Mouse (Mus musculus) cerebellum, adult 8-10 months (tissue): ENCODE measurements around the gene Zbtb20.

ENCODE experiments used
- DNase-seq: peaks from one replicate; pipeline ENCODE4 v3.0.0; 2022

Zbtb20 gene

DNA sequence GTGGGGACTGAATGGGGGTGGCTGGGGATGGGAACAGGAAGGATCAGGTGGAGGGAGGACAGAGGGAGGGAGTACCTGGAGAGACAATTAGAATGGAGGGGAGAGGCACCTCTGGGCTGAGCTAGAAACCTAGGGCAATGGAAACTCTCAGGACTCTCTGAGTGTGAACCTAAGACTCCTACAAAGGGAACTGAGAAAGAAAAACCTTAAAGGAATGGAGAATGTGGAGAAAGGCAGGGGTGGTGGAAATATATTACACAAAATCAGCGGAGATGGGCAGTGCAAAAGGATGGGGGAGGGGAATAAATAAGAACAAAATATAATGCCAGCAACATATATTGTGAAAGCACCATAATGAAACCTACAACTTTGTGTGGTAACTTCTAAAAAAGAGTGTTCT, 796.3 kb downstream of the Zbtb20 start:
- no peak for DNase-seq

DNA sequence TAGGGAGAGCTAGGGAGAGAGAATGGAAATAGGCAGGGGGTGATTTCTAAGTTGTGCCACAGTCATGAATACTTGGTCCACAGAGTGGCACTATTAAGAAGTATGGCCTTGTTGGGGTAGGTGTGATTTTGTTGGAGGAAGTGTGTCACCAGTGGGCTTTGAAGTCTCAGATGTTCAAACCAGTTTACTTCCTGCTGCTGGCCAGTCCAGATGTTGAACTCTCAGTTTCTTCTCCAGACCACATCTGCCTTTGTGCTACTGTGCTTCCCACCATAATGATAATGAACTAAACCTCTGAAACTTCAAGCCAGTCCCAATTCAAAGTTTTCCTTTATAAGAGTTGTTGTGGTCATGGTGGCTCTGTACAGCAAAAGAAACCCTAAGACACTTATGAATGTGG, 797.0 kb downstream of the Zbtb20 start:
- no peak for DNase-seq

DNA sequence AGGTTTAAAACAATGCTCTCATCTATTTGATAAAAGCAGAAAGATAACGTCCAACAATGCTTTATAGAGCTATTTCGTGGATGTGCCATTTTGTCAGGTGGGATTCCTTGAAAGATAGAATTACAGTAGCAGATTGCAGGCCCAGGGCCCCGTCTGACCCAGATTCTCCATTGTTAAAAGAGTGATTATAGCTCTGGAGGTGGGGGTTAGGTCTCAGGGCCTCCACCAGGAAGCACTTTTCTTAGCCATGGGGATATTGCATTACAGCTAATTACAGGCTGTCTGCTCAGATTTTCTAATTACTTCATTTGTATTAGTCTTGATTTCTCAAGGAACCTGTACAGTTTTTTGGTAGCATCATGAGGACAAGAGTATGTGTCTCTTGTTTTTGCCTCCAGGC, 798.7 kb downstream of the Zbtb20 start:
- DNase-seq: no peak

DNA sequence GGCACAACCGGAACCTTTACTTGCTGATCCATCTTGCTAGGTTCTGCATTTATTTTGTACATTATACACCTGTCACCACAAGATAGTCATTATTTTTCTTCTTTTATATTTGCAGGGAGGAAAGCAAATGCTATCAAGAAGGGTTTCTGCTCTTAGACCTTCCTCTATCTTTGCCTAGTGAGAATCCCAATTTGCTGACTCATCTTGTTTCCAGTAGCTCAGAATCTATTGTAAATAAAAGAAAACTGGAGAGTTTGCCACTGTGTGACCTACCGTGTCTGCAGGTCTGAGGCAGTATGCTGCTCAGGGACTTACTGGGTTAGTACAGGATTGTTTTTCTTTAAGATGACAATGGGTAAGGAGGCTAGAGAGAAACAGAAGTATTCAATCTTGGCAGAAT, 812.3 kb downstream of the Zbtb20 start:
- DNase-seq: no peak

DNA sequence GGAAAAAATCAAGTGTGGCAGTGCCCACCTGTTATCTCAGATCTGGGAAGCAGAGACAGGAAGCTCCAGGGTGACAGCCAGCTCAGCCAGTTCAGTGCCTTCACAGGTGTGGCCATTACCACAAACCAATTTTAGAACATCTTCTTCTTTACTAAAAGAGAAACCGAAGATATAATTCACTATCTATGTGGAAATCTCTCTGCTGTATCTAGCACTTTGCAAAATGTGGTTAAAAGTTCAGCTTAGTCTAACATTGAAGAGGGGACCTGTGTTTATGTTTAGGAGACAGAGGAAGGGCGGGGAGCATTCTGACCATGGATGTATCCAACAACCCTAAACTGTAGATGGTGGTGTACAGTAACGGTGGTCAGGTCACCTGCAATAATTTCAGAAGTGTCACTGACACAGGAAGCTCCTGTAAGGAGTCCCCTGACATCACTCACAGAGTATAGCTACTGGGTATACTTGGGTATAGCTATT, 814.6 kb downstream of the Zbtb20 start:
- DNase-seq: no peak

DNA sequence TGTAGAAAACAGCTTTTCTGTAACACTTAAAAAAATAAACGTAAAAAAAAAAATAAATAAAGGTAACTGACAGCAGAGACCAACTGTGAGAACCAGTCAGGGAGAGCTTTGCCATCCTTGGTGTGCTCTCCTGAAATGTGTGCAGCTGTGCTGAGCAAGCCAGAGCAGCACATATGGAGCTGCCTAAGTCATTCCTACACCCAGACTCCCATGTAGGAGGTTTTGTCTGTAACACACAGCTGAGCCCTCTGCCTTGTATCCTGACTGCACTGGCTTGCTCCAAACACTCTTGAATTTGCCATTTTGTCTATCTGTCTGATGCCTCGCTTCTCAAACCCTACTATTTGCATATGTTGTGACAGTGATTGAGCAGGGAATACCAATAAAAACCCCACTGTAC, 815.2 kb downstream of the Zbtb20 start:
- no peak for DNase-seq

DNA sequence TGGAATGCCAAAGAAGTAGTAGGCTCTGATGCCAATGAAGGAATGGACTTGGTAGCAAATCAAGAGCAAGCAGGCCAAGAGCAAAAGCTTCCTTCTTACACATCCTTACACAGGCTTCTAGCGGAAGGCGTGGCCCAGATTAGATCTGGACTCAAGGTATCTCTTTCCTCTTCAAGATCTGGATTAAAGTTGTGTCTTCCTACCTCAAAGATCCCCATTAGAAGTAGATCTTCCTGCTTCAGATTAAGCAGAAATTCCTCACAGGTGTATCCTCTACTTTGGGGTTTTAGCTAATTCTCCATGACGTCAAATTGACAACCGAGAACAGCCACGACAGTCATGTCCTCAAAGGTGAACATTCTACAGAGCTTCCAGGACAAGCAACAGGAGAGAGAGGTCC, 816.1 kb downstream of the Zbtb20 start:
- no peak for DNase-seq
